Mouse (Mus musculus): ENCODE results near the gene Rapgef4. TPM values are rescaled to one million over a fixed set of nuclear protein-coding genes. Genes with fewer than 3 reads are reported as not detected.
A peak's percentile ranks its signal among the peaks of the same experiment; 100 is the strongest.

The Rapgef4 gene
- polyA plus RNA-seq, 1 experiment from 2014 or later = 5.3 TPM

DNA sequence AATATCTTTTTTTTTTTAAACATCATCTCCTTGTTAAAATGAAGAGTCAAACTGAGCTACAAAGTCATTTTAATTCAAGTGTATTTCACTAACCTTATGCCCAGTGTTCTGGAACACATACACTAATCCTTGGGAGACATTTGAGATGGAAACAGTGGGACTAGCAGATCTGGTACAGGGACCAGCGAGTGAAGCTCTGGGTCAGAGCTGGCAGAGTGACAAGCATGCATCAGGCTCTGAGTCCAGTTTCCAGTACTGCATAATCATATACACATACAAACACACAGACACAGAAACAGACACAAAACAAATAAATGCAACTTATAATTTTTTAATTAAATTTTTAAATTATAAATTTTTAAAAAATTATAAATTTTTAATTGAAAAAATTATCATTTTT, 48.0 kb downstream of the Rapgef4 start:
- 86% methylated on average over 1 of the region's 1 CpGs for WGBS
- Histone ChIP-seq H3K9me3 (replicated peaks) (no peaks in the 10 kb centered on the region), H3K27me3 (replicated peaks) (no peaks in the 10 kb centered on the region), H3K4me2 (no peak overlapping the region), H3K36me3 (no peaks in the 10 kb centered on the region), H3K27ac (ENCODE audit: poor library complexity, severe bottlenecking) (no peak overlapping the region), H3K4me3 (no peak overlapping the region), H3K4me1 (replicated peaks) (no peaks in the 10 kb centered on the region), H3K9ac (no peak overlapping the region)
- ATAC-seq (ENCODE audit: insufficient number of reproducible peaks, low FRiP score) = no peak

DNA sequence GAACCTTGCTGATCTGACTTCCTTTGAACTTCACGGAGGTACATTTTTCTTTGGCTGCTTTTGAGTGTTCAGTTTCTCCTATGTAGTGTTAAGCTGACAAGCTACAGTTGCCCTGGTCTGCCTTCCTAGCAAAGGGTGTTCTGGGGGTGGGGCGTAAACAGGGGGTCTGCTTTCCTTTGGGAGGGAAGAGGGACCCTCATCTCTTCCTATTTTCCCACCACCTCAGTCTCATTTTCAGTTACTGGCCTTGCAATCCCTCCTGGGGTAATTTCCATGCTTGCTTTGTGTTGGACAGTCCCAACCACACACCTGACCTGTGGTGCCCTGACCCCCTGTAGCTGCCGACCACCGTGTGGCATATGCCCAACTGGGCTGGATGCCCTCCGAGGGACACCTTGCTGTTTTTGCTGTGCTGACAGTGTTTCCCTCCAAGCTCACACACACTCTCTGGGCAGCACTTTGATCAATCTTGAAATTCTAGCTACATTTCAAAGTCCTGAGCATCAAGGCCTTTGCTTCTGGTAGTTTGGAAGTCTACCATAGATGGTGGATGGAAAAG, 48.6 kb downstream of the Rapgef4 start:
- Histone ChIP-seq H3K4me2 (no peak overlapping the region), H3K36me3 (no peaks in the 10 kb centered on the region), H3K9ac (no peak overlapping the region), H3K27me3 (replicated peaks) (no peaks in the 10 kb centered on the region), H3K27ac (ENCODE audit: poor library complexity, severe bottlenecking) (no peak overlapping the region), H3K4me3 (no peak overlapping the region), H3K4me1 (replicated peaks) (no peaks in the 10 kb centered on the region), H3K9me3 (replicated peaks) (no peaks in the 10 kb centered on the region)
- 90% methylated on average over 5 of the region's 5 CpGs for WGBS
- ATAC-seq (ENCODE audit: insufficient number of reproducible peaks, low FRiP score) = no peak

DNA sequence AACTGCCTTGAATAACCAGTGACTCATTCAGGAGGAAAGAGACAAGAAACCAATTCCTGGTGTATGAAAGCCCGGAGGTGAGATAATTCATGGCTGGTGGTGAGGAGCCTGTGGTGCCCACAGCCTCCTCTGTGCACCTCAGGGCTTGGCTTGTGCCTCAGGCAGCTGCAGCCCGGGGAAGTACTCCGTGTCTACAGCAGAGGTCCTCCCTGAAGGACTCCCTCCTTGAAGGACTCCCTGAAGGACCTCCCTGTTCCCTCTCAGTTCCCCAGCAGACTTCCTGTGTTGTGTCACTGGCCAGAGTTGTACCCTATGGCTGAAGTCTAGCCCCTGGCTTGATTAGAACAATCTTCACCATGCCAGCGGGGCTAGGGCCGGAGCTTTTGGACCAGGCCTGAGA, 50.7 kb downstream of the Rapgef4 start:
- 0 out of 2 replicates have a peak, but pooled peaks cover 4% of the 10 kb centered on the region for H3K27me3 ChIP-seq (replicated peaks)
- H3K36me3 ChIP-seq = no peaks in the 10 kb centered on the region
- no peak overlapping the region for H3K4me3 ChIP-seq
- WGBS = 60% methylated on average over 5 of the region's 5 CpGs
- no peak for ATAC-seq (ENCODE audit: insufficient number of reproducible peaks, low FRiP score)
- H3K9me3 ChIP-seq (replicated peaks) = no peaks in the 10 kb centered on the region
- H3K9ac ChIP-seq = no peak overlapping the region
- H3K27ac ChIP-seq (ENCODE audit: poor library complexity, severe bottlenecking) = no peak overlapping the region
- no peaks in the 10 kb centered on the region for H3K4me1 ChIP-seq (replicated peaks)
- H3K4me2 ChIP-seq = no peak overlapping the region

DNA sequence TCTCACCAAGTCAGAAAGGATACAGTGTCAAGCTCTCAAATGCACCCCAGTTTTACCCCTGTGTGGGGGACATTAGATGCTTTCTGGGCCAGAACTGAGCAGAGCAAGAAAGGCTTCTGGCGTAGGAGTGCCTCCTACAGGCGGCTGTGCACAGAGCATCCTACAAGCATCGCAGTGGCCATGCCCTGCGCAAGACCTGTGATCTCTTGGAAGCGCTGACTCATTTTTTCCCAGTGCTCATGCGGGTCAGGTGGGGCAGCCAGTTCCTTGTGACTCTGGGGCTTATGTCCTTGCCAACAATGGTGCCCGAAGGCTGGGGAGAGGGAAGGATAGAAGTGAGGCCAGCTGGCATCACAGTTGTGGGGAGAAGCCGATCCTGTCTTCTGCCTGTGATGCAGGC, 54.6 kb downstream of the Rapgef4 start:
- Histone ChIP-seq H3K36me3 (no peaks in the 10 kb centered on the region), H3K9me3 (replicated peaks) (no peaks in the 10 kb centered on the region), H3K9ac (no peak overlapping the region), H3K4me3 (no peak overlapping the region), H3K4me1 (replicated peaks) (0 out of 2 replicates have a peak, but pooled peaks cover 6% of the 10 kb centered on the region), H3K27me3 (replicated peaks) (0 out of 2 replicates have a peak, but pooled peaks cover 9% of the 10 kb centered on the region), H3K4me2 (no peak overlapping the region), H3K27ac (ENCODE audit: poor library complexity, severe bottlenecking) (no peak overlapping the region)
- 0 out of 2 replicates have a peak, but pooled peaks have one; percentile 29 for ATAC-seq (ENCODE audit: insufficient number of reproducible peaks, low FRiP score)
- 44% methylated on average over 8 of the region's 8 CpGs for WGBS

DNA sequence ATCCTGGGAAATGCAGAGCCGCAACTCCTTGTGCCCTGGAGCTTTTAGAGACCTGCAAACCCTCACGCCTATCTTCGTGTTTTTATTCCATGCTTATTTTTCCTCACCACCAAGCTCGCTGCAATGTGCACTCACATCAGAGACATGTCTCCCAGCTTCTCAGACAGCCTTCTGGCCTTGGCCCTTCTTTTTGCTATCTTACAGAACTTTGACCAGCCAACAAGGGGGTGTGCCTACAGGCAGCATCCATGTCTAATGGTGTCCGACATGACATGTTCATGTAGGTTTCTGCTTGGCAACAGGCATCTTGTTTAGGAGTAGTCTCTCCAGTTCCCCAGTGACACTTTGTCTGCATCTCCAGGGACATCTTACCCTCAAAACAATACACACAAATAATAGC, 56.3 kb downstream of the Rapgef4 start:
- H3K27ac ChIP-seq (ENCODE audit: poor library complexity, severe bottlenecking) = no peak overlapping the region
- H3K4me2 ChIP-seq = no peak overlapping the region
- H3K9me3 ChIP-seq (replicated peaks) = no peaks in the 10 kb centered on the region
- WGBS = 81% methylated on average over 5 of the region's 5 CpGs
- 0 out of 2 replicates have a peak, but pooled peaks cover 6% of the 10 kb centered on the region for H3K4me1 ChIP-seq (replicated peaks)
- no peaks in the 10 kb centered on the region for H3K36me3 ChIP-seq
- no peak overlapping the region for H3K9ac ChIP-seq
- H3K4me3 ChIP-seq = no peak overlapping the region
- H3K27me3 ChIP-seq (replicated peaks) = 0 out of 2 replicates have a peak, but pooled peaks cover 9% of the 10 kb centered on the region
- ATAC-seq (ENCODE audit: insufficient number of reproducible peaks, low FRiP score) = no peak

DNA sequence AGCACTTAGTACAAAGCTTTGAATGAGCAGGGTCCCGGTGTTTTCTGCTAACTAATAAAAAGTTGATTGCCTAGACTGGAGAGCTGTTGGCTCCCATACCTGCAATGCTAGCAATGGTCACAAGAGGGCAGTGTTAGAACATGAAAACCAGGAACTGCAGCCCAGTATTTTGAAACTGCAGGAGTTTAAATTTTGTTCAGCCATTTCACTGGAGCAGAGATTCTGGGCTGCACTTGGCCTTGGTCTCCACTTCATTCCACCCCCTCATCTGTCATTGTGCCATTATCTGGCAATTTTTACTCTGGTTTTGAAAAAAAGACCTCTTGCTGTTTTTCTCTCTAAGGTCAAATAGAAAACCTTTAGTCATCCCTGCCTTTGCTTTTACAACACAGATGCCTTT, 57.2 kb downstream of the Rapgef4 start:
- Histone ChIP-seq H3K36me3 (no peaks in the 10 kb centered on the region), H3K9ac (no peak overlapping the region), H3K4me1 (replicated peaks) (0 out of 2 replicates have a peak, but pooled peaks cover 6% of the 10 kb centered on the region), H3K4me3 (no peak overlapping the region), H3K4me2 (no peak overlapping the region), H3K27ac (ENCODE audit: poor library complexity, severe bottlenecking) (no peak overlapping the region), H3K27me3 (replicated peaks) (0 out of 2 replicates have a peak, but pooled peaks cover 9% of the 10 kb centered on the region), H3K9me3 (replicated peaks) (no peaks in the 10 kb centered on the region)
- WGBS = 29% methylated on average over 1 of the region's 1 CpGs
- no peak for ATAC-seq (ENCODE audit: insufficient number of reproducible peaks, low FRiP score)

DNA sequence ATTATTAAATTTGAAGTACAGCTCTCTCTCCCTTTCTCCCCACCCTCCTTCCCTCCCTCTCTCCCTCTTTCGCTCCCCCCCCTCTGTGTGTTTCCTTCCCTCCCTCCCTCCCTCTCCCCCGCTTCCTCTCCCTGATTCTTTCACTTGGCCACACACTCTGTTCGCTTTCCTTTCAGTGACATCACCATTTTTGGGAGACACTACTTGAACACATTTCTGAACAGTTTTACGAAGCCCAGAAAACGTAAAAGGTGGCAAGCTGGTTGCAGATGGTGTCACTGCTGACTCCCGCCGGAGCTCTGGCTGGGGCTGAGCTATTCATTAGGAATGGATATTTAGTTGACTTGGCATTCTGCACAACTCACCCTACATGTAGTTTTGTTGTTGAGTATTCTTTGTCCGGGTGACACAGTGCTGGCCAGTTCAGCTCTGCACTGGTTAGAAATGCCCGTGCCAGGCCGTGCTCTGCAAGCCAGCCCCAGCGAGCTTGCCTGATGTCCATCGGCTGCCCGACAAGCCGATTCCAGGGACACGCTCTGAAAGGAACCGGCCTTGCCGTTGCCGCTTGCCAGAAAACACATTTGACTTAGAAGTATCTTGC, 57.7 kb downstream of the Rapgef4 start:
- Histone ChIP-seq H3K27me3 (replicated peaks) (0 out of 2 replicates have a peak, but pooled peaks cover 9% of the 10 kb centered on the region), H3K4me1 (replicated peaks) (0 out of 2 replicates have a peak, but pooled peaks cover 6% of the 10 kb centered on the region), H3K27ac (ENCODE audit: poor library complexity, severe bottlenecking) (no peak overlapping the region), H3K4me2 (no peak overlapping the region), H3K4me3 (no peak overlapping the region), H3K9ac (no peak overlapping the region; the same call in 1 of the 2 replicates), H3K9me3 (replicated peaks) (no peaks in the 10 kb centered on the region), H3K36me3 (no peaks in the 10 kb centered on the region)
- ATAC-seq (ENCODE audit: insufficient number of reproducible peaks, low FRiP score) = no peak
- 72% methylated on average over 18 of the region's 18 CpGs for WGBS

DNA sequence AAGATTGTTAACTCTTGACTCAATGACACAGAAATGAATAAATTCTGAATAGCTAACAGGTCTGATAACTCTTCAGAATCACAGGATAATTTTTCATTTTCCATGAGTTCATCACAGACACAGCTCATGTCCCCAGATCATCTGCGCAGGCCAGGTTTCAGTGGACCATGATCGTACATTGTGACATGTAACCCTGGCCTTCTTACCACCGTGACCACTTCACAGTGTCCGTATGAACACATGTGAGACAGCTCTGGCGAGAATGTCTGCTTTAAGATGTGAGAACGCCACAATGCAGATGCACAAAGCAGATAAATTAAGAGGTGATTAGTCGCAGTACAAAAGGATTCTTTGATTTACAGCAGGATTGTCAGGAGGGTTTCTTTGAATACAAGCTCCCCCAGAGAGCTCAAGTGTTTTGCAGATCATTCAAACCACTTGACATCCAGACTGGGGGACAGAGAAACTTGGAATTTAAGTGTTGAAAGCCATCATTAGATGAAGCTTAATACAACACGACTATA, 58.5 kb downstream of the Rapgef4 start:
- Histone ChIP-seq H3K4me2 (no peak overlapping the region), H3K27me3 (replicated peaks) (0 out of 2 replicates have a peak, but pooled peaks cover 9% of the 10 kb centered on the region), H3K27ac (ENCODE audit: poor library complexity, severe bottlenecking) (no peak overlapping the region), H3K36me3 (no peaks in the 10 kb centered on the region), H3K4me3 (no peak overlapping the region), H3K4me1 (replicated peaks) (0 out of 2 replicates have a peak, but pooled peaks cover 6% of the 10 kb centered on the region), H3K9me3 (replicated peaks) (no peaks in the 10 kb centered on the region), H3K9ac (no peak overlapping the region)
- WGBS = 71% methylated on average over 8 of the region's 8 CpGs
- no peak for ATAC-seq (ENCODE audit: insufficient number of reproducible peaks, low FRiP score)

DNA sequence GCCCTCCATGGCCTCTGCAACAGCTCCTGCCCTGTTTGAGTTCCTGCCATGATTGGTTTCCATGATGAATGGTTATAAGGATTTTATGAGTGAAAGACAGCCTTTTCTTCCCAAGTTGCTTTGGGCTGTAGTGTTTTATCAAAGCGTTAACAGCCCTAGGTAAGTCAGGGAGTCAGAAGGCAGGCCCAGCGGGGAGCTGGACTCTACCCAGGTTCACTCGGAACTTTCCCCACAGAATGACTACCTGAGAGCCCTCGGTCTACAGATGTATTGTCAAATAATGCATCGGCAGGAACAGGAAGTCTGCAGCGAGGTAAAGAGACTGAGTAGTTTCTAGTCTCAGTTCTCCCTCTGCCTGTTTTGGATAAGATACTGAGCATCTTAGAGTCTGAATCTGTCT, 60.0 kb downstream of the Rapgef4 start:
- H3K36me3 ChIP-seq = no peaks in the 10 kb centered on the region
- ATAC-seq (ENCODE audit: insufficient number of reproducible peaks, low FRiP score) = no peak
- 74% methylated on average over 6 of the region's 6 CpGs for WGBS

DNA sequence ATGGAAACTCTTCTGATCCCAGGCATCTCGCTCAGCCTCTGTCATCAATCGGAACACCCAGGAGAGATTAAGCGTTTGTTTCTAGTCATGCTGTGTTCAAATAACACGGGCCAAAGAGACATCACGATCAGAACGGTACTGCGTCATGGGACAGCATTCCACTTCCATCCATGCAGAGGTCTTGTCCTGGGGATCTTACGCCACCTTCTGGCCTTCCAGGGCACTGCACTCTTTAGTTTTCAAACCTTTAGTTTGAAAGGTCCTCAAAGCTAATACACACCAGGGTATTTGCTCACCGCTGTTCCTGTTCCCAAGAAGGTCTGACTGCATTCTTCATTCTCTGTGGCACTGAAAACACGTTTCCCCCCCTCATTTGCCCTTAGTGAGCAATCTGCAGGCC, 61.1 kb downstream of the Rapgef4 start:
- no peak overlapping the region for H3K9ac ChIP-seq
- H3K4me3 ChIP-seq = no peak overlapping the region
- H3K4me2 ChIP-seq = no peak overlapping the region
- peaks cover 10% of the 10 kb centered on the region for H3K4me1 ChIP-seq (replicated peaks)
- H3K9me3 ChIP-seq (replicated peaks) = no peaks in the 10 kb centered on the region
- no peaks in the 10 kb centered on the region for H3K36me3 ChIP-seq
- no peak for ATAC-seq (ENCODE audit: insufficient number of reproducible peaks, low FRiP score)
- H3K27ac ChIP-seq (ENCODE audit: poor library complexity, severe bottlenecking) = no peak overlapping the region
- WGBS = 87% methylated on average over 10 of the region's 10 CpGs
- 0 out of 2 replicates have a peak, but pooled peaks cover under 1% of the 10 kb centered on the region for H3K27me3 ChIP-seq (replicated peaks)

More for the DNA sequence above, 60.0 kb downstream of the Rapgef4 start:
- H3K9ac ChIP-seq = no peak overlapping the region
- no peak overlapping the region for H3K4me2 ChIP-seq
- H3K27ac ChIP-seq (ENCODE audit: poor library complexity, severe bottlenecking) = no peak overlapping the region
- H3K4me1 ChIP-seq (replicated peaks) = peaks cover 6% of the 10 kb centered on the region; the same call in 1 of the 2 replicates
- 0 out of 2 replicates have a peak, but pooled peaks cover 9% of the 10 kb centered on the region for H3K27me3 ChIP-seq (replicated peaks)
- H3K4me3 ChIP-seq = no peak overlapping the region
- no peaks in the 10 kb centered on the region for H3K9me3 ChIP-seq (replicated peaks)

DNA sequence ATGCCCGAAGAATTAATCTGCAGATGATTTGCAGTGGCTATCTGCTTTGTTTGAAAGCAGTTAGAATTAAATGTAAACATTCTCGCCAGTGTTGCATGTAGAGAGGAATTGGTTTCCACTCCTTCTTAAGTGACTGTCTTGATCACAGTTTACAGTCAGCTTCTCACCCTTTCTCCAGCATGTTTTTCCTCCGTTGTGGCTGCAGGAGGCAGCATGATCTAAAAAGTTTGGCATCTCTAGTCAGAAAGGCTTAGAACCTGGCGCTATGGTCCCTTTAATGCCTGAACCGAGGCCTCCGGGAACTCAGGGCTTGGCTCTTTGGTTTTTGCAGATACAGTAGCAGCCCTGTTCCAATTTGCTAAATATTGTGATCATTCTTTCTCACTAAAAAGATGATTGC, 63.2 kb downstream of the Rapgef4 start:
- Histone ChIP-seq H3K9me3 (replicated peaks) (no peaks in the 10 kb centered on the region), H3K27me3 (replicated peaks) (no peaks in the 10 kb centered on the region), H3K36me3 (no peaks in the 10 kb centered on the region), H3K27ac (ENCODE audit: poor library complexity, severe bottlenecking) (no peak overlapping the region), H3K9ac (no peak overlapping the region), H3K4me1 (replicated peaks) (peaks cover 4% of the 10 kb centered on the region), H3K4me3 (no peak overlapping the region), H3K4me2 (no peak overlapping the region)
- 38% methylated on average over 6 of the region's 6 CpGs for WGBS
- no peak for ATAC-seq (ENCODE audit: insufficient number of reproducible peaks, low FRiP score)
